Mouse (Mus musculus) myocyte (in vitro differentiated cells): ENCODE measurements around the gene Pold4. TPM values are rescaled to one million over a fixed set of nuclear protein-coding genes. Genes with fewer than 3 reads are reported as not detected.

Experiments
- H3K27me3 ChIP-seq: one replicate; pipeline ENCODE4 v1.6.1; 2011; ENCODE audit not compliant: control insufficient read depth, insufficient read depth, insufficient read length
- H3K36me3 ChIP-seq: one replicate; pipeline ENCODE4 v1.6.1; 2011; ENCODE audit not compliant: control insufficient read depth, insufficient read depth
- H3K4me2 ChIP-seq: one replicate; pipeline ENCODE4 v1.6.1; 2011; ENCODE audit warnings: low read depth, control low read depth
- H3K4me3 ChIP-seq: one replicate; pipeline ENCODE4 v1.5.1; 2011; ENCODE audit warnings: mild to moderate bottlenecking, control low read depth, moderate library complexity
- H3K79me2 ChIP-seq: one replicate; pipeline ENCODE4 v1.6.1; 2011; ENCODE audit not compliant: control insufficient read depth, insufficient read depth
- H3ac ChIP-seq: one replicate; pipeline ENCODE4 v1.6.1; 2011; ENCODE audit not compliant: control insufficient read depth, insufficient read length
- CEBPB ChIP-seq: IDR thresholded peaks from 2 replicates; pipeline ENCODE4 v1.6.1; 2011; ENCODE audit warnings: mild to moderate bottlenecking, moderate library complexity; ENCODE audit not compliant: poor library complexity, insufficient read depth, severe bottlenecking
- E2F4 ChIP-seq: IDR thresholded peaks from one replicate; pipeline ENCODE4 v1.6.1; 2011; ENCODE audit warnings: mild to moderate bottlenecking, control low read depth, moderate library complexity; ENCODE audit not compliant: insufficient read depth
- MAX ChIP-seq: IDR thresholded peaks from one replicate; pipeline ENCODE4 v1.6.1; 2011; ENCODE audit warnings: low read depth, mild to moderate bottlenecking, control low read depth
- MYOD1 ChIP-seq, 3 experiments: IDR thresholded peaks; one replicate each; pipeline ENCODE4 v1.6.1; 2011; ENCODE audit warnings: control low read depth in 2 of 3, low read depth in 2 of 3, mild to moderate bottlenecking in 2 of 3, moderate library complexity in 1 of 3; ENCODE audit not compliant: insufficient read length in 2 of 3, control insufficient read depth in 1 of 3
- MYOG ChIP-seq, 3 experiments: IDR thresholded peaks; one replicate each; pipeline ENCODE4 v1.6.1; 2011; ENCODE audit warnings: control low read depth in 2 of 3, low read depth in 2 of 3, mild to moderate bottlenecking in 2 of 3; ENCODE audit not compliant: insufficient read length in 2 of 3, control insufficient read depth in 1 of 3, insufficient read depth in 1 of 3
- POLR2A ChIP-seq: IDR thresholded peaks from one replicate; pipeline ENCODE4 v1.6.1; 2011; ENCODE audit warnings: low read depth, mild to moderate bottlenecking, control low read depth, moderate library complexity; ENCODE audit not compliant: insufficient read length
- POLR2AphosphoS2 ChIP-seq: IDR thresholded peaks from one replicate; pipeline ENCODE4 v1.6.1; 2011; ENCODE audit warnings: low read depth, control low read depth; ENCODE audit not compliant: insufficient read length
- REST ChIP-seq: IDR thresholded peaks from one replicate; pipeline ENCODE4 v1.6.1; 2011; ENCODE audit warnings: mild to moderate bottlenecking, control low read depth, moderate library complexity; ENCODE audit not compliant: insufficient read depth, insufficient read length
- SRF ChIP-seq: IDR thresholded peaks from one replicate; pipeline ENCODE4 v1.6.1; 2011; ENCODE audit warnings: low read depth; ENCODE audit not compliant: control insufficient read depth, insufficient read length
- TCF12 ChIP-seq: IDR thresholded peaks from one replicate; pipeline ENCODE4 v1.6.1; 2011; ENCODE audit warnings: mild to moderate bottlenecking, control low read depth; ENCODE audit not compliant: poor library complexity, insufficient read depth, severe bottlenecking
- TCF3 ChIP-seq: IDR thresholded peaks from one replicate; pipeline ENCODE4 v1.6.1; 2011; ENCODE audit warnings: low read depth, control low read depth; ENCODE audit not compliant: insufficient read length
- USF1 ChIP-seq: IDR thresholded peaks from one replicate; pipeline ENCODE4 v1.6.1; 2011; ENCODE audit warnings: low read depth, mild to moderate bottlenecking, control low read depth, moderate library complexity
- polyA plus RNA-seq: library from polyadenylated mRNA; unstranded; fragments of >200 nt; fragmentation: generic; extraction: Trizol; gene quantifications from one replicate; pipeline ENCODE4 v1.2.1, GENCODE M21; 2012; ENCODE audit warnings: missing spikeins

Pold4 gene
- polyA plus RNA-seq, 1 experiment = 166 TPM

DNA sequence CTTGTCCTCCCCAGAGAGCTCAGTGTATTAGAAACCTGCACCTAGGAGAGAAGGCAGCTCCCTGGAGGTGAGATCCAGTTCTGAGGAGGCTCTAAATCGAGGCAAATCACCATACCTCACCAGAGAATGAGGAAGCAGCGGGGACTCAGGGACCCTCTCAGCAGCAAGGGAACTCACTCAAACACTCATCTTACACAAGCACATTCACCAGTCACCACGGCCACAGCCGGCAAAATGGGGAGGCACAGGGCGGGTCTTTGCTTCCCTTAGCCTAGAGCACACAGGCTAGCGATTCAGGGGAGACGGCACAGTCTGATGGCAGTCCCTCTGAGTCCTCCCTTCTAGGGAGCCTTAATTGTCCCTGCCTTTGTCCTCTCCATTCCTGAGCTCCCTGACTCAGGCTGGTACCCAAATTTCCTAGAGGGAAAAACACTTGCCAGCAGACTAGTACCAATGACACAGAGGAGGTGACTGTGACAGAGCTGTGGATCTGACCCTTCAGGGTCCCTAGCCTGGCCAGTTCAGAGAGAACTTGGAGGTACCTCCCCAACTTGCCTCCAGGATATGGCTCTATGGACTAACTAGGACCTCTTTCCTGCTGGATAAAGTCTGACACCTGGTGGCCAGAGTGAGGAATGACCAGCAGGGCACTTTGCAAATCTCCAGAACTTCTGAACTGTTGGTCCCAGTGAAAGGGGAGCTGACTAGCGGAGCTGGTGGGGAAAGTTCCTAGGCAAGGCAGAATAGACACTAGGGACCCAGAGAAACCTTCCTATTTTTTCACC lies 3.6 kb upstream of the Pold4 start:
- Histone ChIP-seq H3K79me2 (peaks cover 6% of the 10 kb centered on the region), H3K27me3 (no peaks in the 10 kb centered on the region), H3ac (no peak overlapping the region), H3K36me3 (no peaks in the 10 kb centered on the region), H3K4me3 (no peak overlapping the region), H3K4me2 (peak overlapping the region; percentile 88)
- TF ChIP-seq MYOD1 (IDR thresholded peaks at IDR 0.05; ENCODE audit: control insufficient read depth in 1 of 3, insufficient read length in 2 of 3, low read depth in 2 of 3) (no peak), POLR2AphosphoS2 (no peak), E2F4 (no peak), SRF (no peak), CEBPB (no peak), REST (no peak), USF1 (no peak), TCF3 (no peak), MAX (no peak), TCF12 (no peak), MYOG (IDR thresholded peaks at IDR 0.05; ENCODE audit: control insufficient read depth in 1 of 3, insufficient read depth in 1 of 3, insufficient read length in 2 of 3, low read depth in 2 of 3) (no peak), POLR2A (no peak)

DNA sequence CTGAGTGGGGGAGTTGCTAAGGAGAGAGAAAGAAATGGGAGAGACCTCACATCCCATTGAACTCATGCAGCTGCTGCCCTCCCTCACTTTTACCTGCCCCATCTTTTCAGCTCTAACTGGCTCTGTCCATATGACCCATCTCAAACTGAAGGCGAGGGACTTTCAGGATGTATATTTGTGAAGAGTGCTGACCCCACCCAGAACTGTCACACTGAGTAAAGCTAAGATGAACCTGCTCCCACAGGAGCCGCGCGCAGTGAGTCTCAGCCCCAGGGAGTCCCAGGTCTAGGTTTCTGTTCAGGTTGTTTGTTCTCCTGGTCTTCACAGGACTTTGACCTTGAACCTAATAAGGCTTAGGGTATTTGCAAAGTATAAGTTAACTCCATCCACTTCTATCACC lies 2.8 kb upstream of the Pold4 start:
- no peak for TF ChIP-seq TCF12
- no peak for TF ChIP-seq POLR2A
- no peak for TF ChIP-seq MAX
- no peak for TF ChIP-seq POLR2AphosphoS2
- TF ChIP-seq E2F4 = no peak
- no peak for TF ChIP-seq USF1
- TF ChIP-seq SRF = no peak
- TF ChIP-seq MYOD1 (IDR thresholded peaks at IDR 0.05; ENCODE audit: control insufficient read depth in 1 of 3, insufficient read length in 2 of 3, low read depth in 2 of 3) = no peak
- no peak for TF ChIP-seq REST
- peaks cover 8% of the 10 kb centered on the region for H3K79me2 ChIP-seq
- no peak overlapping the region for H3ac ChIP-seq
- H3K27me3 ChIP-seq = no peaks in the 10 kb centered on the region
- peak overlapping the region; percentile 88 for H3K4me2 ChIP-seq
- no peak overlapping the region for H3K4me3 ChIP-seq
- H3K36me3 ChIP-seq = no peaks in the 10 kb centered on the region

DNA sequence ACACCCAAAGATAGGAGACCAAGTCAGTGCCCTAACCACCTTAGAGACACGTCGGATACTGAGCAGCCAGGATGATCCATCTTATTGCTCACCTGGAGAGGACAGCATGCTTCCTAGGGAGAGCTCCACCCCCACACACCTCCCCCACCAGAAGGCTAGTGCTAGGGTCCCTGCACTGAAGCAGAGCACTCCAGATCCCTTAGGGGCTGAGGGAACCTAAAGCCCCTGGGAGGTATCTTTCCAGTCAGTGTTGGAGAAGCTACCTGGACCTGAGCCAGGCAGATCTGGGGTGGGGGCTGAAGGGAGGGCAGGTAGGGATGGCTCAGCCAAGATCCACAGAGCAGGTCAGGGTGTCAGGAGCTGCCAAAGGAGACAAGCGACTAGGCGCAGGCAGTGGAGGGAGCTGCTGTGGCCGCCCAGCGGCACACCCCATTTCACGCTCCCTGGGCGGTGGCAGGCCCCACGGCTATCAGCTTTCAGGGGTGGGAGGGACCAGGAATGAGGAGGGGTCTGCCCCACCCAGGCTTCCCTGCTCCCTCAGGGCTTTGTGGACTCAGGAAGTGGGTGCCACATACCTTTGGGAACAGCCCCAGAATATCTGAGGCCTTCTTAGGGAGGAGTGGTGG lies 2.1 kb upstream of the Pold4 start:
- H3K79me2 ChIP-seq = peaks cover 8% of the 10 kb centered on the region
- peak overlapping the region; percentile 29 for H3K4me3 ChIP-seq
- H3K4me2 ChIP-seq = peak overlapping the region; percentile 88
- no peak overlapping the region for H3ac ChIP-seq
- peak in 1 of 3 experiments; percentile 55 for TF ChIP-seq MYOD1 (IDR thresholded peaks at IDR 0.05; ENCODE audit: control insufficient read depth in 1 of 3, insufficient read length in 2 of 3, low read depth in 2 of 3)
- peak in 1 of 3 experiments; percentile 64 for TF ChIP-seq MYOG (IDR thresholded peaks at IDR 0.05; ENCODE audit: control insufficient read depth in 1 of 3, insufficient read depth in 1 of 3, insufficient read length in 2 of 3, low read depth in 2 of 3)
- peak; percentile 83 for TF ChIP-seq POLR2A
- peak; percentile 34 for TF ChIP-seq POLR2AphosphoS2
- TF ChIP-seq E2F4 = no peak
- H3K27me3 ChIP-seq = no peaks in the 10 kb centered on the region
- no peaks in the 10 kb centered on the region for H3K36me3 ChIP-seq

DNA sequence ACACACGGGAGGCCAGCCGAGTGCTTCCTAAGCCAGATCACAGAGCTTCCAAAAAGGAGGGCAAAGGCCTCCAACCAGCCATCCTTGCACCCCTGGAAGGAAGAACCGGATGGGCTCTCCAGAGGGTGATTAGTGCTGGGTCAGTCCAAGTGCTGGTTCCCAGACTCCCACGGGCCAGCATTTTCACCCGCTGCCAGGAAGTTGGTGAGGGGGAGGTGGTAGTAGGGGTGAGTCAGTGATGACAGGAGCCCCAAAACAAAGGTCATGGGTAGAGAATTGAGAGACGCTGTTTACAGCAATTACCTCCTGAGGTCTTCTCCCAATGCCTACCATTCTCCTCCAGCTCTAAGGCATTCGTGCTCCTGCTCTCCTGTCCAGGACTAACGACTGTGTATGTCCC lies 1.3 kb upstream of the Pold4 start:
- peak overlapping the region; percentile 88 for H3K4me2 ChIP-seq
- peak overlapping the region; percentile 29 for H3K4me3 ChIP-seq
- no peak overlapping the region for H3ac ChIP-seq
- H3K79me2 ChIP-seq = peaks cover 8% of the 10 kb centered on the region
- H3K27me3 ChIP-seq = no peaks in the 10 kb centered on the region
- no peak for TF ChIP-seq REST
- TF ChIP-seq MYOG (IDR thresholded peaks at IDR 0.05; ENCODE audit: control insufficient read depth in 1 of 3, insufficient read depth in 1 of 3, insufficient read length in 2 of 3, low read depth in 2 of 3) = no peak
- no peak for TF ChIP-seq USF1
- no peaks in the 10 kb centered on the region for H3K36me3 ChIP-seq

DNA sequence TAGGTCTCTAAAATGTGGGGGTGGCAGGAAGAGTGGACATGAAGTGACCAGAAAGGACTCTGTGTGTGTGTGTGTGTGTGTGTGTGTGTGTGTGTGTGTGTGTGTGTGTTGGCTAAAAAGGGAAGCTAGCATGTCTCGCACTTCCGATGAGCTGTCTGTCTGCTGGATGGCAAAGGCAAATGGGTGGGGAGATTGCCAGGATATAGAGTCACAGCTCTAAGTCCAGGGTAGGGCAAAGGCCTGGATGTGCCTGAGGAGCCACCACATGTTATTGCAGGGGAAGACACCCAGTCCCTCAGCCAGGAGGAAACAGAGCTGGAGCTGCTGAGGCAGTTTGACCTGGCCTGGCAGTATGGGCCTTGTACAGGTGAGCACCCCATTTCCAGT lies 480 bp downstream of the Pold4 start:
- H3K79me2 ChIP-seq = peaks cover 8% of the 10 kb centered on the region
- peak overlapping the region; percentile 29 for H3K4me3 ChIP-seq
- TF ChIP-seq POLR2A (peak; percentile 74), MYOD1 (IDR thresholded peaks at IDR 0.05; ENCODE audit: control insufficient read depth in 1 of 3, insufficient read length in 2 of 3, low read depth in 2 of 3) (peak in 1 of 3 experiments; percentile 9), POLR2AphosphoS2 (peak; percentile 90), TCF12 (no peak)
- H3ac ChIP-seq = peak overlapping the region; percentile 6
- H3K27me3 ChIP-seq = no peaks in the 10 kb centered on the region
- H3K4me2 ChIP-seq = peak overlapping the region; percentile 98
- no peaks in the 10 kb centered on the region for H3K36me3 ChIP-seq
